Mouse (Mus musculus) liver, embryonic 13.5 days (tissue): ENCODE results near the gene Gsto1. TPM values are rescaled to one million over a fixed set of nuclear protein-coding genes. Genes with fewer than 3 reads are reported as not detected.
"Not testable (repeated sequence)": the region's sequence is repeated elsewhere in the genome, so short reads cannot be mapped to it uniquely, and the experiment has no call there.

ENCODE experiments used
- ATAC-seq: fragments of 200-750 bp; cut with Nextera tagmentation; 2 replicates; pipeline ENCODE4 v1.8.0; 2017; ENCODE audit warnings: low read depth, mild to moderate bottlenecking, moderate number of reproducible peaks, moderate library complexity
- DNase-seq: peaks from one replicate; pipeline ENCODE4 v3.0.0; 2022
- H3K27ac ChIP-seq: fragments of 300-500 bp; sonication (generic); 2 replicates; pipeline ENCODE4 v1.5.1; 2015; ENCODE audit warnings: moderate library complexity, mild to moderate bottlenecking, inconsistent platforms
- H3K27me3 ChIP-seq: fragments of 300-500 bp; sonication (generic); 2 replicates; pipeline ENCODE4 v1.6.1; 2015; ENCODE audit warnings: mild to moderate bottlenecking, inconsistent platforms
- H3K36me3 ChIP-seq: fragments of 300-500 bp; sonication (generic); 2 replicates; pipeline ENCODE4 v1.6.1; 2015; ENCODE audit warnings: mild to moderate bottlenecking, inconsistent platforms
- H3K4me1 ChIP-seq: fragments of 300-500 bp; sonication (generic); replicated peaks from 2 replicates; pipeline ENCODE4 v1.6.1; 2015; ENCODE audit warnings: inconsistent platforms
- H3K4me2 ChIP-seq: fragments of 300-500 bp; sonication (generic); 2 replicates; pipeline ENCODE4 v1.6.1; 2015; ENCODE audit warnings: inconsistent platforms, mild to moderate bottlenecking, moderate library complexity
- H3K4me3 ChIP-seq: fragments of 300-500 bp; sonication (generic); replicated peaks from 2 replicates; pipeline ENCODE4 v1.5.1; 2015; ENCODE audit warnings: mild to moderate bottlenecking, inconsistent platforms
- H3K9ac ChIP-seq: fragments of 300-500 bp; sonication (generic); 2 replicates; pipeline ENCODE4 v1.6.1; 2015; ENCODE audit warnings: mild to moderate bottlenecking, inconsistent platforms
- H3K9me3 ChIP-seq: fragments of 300-500 bp; sonication (generic); replicated peaks from 2 replicates; pipeline ENCODE4 v1.6.1; 2016; ENCODE audit warnings: inconsistent platforms
- WGBS: fragments of 180-500 bp; shearing (Covaris S2); methylation state at CpG from one replicate; pipeline ENCODE4 v1.1.7; 2015; ENCODE audit not compliant: insufficient replicate concordance; 5-methylcytosine and 5-hydroxymethylcytosine counted together
- polyA plus RNA-seq: library from polyadenylated mRNA; unstranded; fragments of >200 nt; fragmentation: Nextera tagmentation; extraction: Ambion mirVana; gene quantifications from 2 replicates; pipeline ENCODE4 v1.2.1, GENCODE M21; 2015

Gsto1 gene
- polyA plus RNA-seq, 1 experiment from 2014 or later, result 117 TPM

- Histone ChIP-seq H3K4me2 (no peak overlapping the region), H3K9me3 (no peaks in the 10 kb centered on the region), H3K27ac (no peak overlapping the region), H3K4me1 (peaks cover 5% of the 10 kb centered on the region; the same call in 1 of the 2 replicates), H3K36me3 (no peaks in the 10 kb centered on the region), H3K9ac (no peak overlapping the region), H3K4me3 (no peak overlapping the region), H3K27me3 (peaks cover 34% of the 10 kb centered on the region)
- ATAC-seq, result no peak
- no peak for DNase-seq
- WGBS, result 64% methylated on average over 5 of the region's 5 CpGs
Observed at GRCm38 (mm10) chr19:47834614-47835013, 20.2 kb upstream of the Gsto1 start.

GRCm38 (mm10) chr19:47835776-47836175 is 19.0 kb upstream of the Gsto1 start:
- no peak overlapping the region for H3K4me3 ChIP-seq
- no peak for DNase-seq
- peaks cover 34% of the 10 kb centered on the region for H3K27me3 ChIP-seq
- no peak overlapping the region for H3K27ac ChIP-seq
- WGBS, result 69% methylated on average over 7 of the region's 7 CpGs
- H3K9me3 ChIP-seq, result no peaks in the 10 kb centered on the region
- peaks cover 5% of the 10 kb centered on the region; the same call in 1 of the 2 replicates for H3K4me1 ChIP-seq
- ATAC-seq, result no peak
- H3K4me2 ChIP-seq, result no peak overlapping the region
- no peak overlapping the region for H3K9ac ChIP-seq
- no peaks in the 10 kb centered on the region for H3K36me3 ChIP-seq

DNA sequence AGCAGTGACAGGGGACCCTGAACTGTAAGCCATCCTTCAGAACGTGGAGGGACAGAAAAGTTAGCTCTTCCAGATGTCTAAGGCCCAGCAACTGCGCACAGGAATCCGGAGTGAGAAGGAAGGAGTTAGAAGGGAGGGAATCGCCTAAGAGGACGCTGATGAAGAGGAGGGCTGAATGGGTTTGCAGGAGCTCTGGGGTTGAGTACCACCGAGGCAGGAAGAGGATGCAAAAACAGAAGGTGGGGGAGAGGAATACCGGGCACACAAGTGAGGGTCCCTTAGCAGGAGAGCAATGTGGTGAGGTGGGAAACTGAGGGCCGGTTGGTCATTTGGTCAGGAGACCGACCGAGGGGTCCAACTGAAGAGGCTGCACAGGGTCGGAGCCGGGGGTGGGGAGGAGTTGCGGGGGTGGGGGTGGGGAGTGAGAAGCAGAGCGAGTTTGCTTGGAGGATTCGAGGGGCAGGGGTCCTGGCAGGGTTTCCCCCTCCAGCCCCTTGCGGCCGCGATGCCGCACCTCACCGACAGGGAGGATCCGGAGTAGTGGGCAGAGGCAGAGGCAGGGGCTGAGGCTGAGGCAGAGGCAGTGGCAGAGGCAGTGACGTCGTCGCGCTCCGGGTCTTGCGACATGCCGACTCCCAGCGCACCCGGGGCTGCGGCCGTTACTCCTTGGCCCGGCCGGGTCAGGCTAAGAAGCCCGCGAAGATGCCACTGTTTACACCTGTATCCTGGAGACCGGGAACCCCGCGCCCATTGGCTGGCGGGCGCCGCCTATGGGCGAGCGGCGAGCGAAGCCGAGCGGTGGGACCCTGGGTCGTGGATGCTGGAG is 17.9 kb upstream of the Gsto1 start:
- H3K4me2 ChIP-seq, result peak overlapping the region; percentile 67
- peak; percentile 71 for ATAC-seq
- WGBS, result 4% methylated on average over 49 of the region's 49 CpGs
- DNase-seq, result peak; percentile 20
- no peaks in the 10 kb centered on the region for H3K36me3 ChIP-seq
- peaks cover 34% of the 10 kb centered on the region for H3K27me3 ChIP-seq
- peaks cover 5% of the 10 kb centered on the region; the same call in 1 of the 2 replicates for H3K4me1 ChIP-seq
- peak overlapping the region; percentile 46 for H3K4me3 ChIP-seq
- no peak overlapping the region for H3K27ac ChIP-seq
- H3K9ac ChIP-seq, result no peak overlapping the region
- no peaks in the 10 kb centered on the region for H3K9me3 ChIP-seq

DNA sequence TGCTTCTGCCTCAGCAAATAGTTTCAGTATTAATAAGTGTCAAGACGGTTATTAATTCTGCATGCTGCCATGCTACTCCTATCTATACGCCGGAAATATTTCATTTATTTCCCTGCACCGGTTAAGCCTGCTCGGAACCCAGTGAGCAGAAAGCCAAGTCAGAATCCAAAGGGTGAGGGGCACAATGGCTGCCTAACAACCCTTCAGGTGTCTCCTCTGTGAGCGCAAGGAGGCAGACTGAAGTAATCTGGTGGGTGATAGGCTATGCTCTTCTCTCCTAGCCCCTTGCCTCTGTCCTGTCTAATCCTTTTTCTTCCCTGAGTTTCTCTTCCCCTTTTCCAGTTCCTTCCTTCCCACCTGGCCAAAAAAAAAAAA is 17.3 kb upstream of the Gsto1 start:
- Histone ChIP-seq H3K4me1 (peaks cover 5% of the 10 kb centered on the region; the same call in 1 of the 2 replicates), H3K27ac (no peak overlapping the region), H3K9ac (no peak overlapping the region), H3K9me3 (no peaks in the 10 kb centered on the region), H3K27me3 (peaks cover 34% of the 10 kb centered on the region), H3K4me3 (peak overlapping the region; percentile 46), H3K4me2 (peak overlapping the region; percentile 67), H3K36me3 (no peaks in the 10 kb centered on the region)
- ATAC-seq (no peak), DNase-seq (no peak)
- WGBS, result 4% methylated on average over 6 of the region's 6 CpGs

DNA sequence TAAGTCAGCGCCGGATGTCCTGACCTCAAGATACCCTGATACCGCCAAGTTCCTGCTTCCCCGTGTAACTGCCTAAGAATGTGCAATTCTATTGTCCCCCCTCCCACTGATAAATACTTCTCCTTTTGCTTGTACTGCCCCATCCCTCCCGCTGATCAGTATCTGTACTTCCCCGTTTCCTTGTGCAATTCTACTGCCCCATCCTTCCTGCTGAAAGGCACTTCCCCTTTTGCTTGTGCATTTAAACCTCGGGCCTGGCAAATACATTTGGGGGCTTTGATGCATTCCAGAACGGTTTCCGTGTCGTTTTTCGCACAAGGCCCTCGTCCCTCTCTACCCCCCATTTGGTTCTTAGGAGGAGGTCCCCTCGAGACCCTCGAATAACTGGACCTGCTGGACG is 13.5 kb upstream of the Gsto1 start:
- H3K36me3 ChIP-seq, H3K9me3 ChIP-seq, H3K4me3 ChIP-seq, H3K27ac ChIP-seq, ATAC-seq, DNase-seq, H3K4me1 ChIP-seq, H3K4me2 ChIP-seq, H3K9ac ChIP-seq: not testable (repeated sequence)
- 42% methylated on average over 15 of the region's 15 CpGs for WGBS
- H3K27me3 ChIP-seq, result peaks cover 27% of the 10 kb centered on the region

DNA sequence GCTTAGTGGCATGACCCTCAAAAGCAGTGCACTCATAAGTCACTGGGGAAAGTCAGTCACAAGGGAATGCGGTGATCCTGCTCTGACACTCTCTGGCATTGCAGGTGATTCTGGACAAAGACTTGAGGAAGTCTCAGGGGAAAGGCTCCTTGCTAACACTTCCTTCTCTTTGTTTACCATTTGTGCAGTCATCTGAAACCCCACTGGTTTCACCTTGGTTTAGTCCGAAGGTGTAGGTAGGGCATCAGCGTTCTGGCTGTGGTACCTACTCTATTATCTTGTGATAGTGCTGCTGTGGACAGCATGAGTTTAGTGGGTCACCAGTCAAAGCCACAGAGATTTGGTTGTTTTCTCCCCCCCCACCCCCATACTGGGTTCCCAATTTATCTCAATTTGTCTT is 5.0 kb upstream of the Gsto1 start:
- Histone ChIP-seq H3K36me3 (no peaks in the 10 kb centered on the region), H3K27me3 (peaks cover 4% of the 10 kb centered on the region; the same call in 1 of the 2 replicates), H3K9me3 (no peaks in the 10 kb centered on the region), H3K4me2 (no peak overlapping the region), H3K27ac (no peak overlapping the region), H3K9ac (no peak overlapping the region), H3K4me3 (no peak overlapping the region), H3K4me1 (peaks cover 7% of the 10 kb centered on the region)
- 70% methylated on average over 3 of the region's 3 CpGs for WGBS
- ATAC-seq, result no peak
- DNase-seq, result no peak

- H3K36me3 ChIP-seq, H3K27ac ChIP-seq, H3K4me3 ChIP-seq, H3K9me3 ChIP-seq, H3K27me3 ChIP-seq, H3K4me2 ChIP-seq, DNase-seq, ATAC-seq, H3K9ac ChIP-seq: not testable (repeated sequence)
- H3K4me1 ChIP-seq, result peaks cover 22% of the 10 kb centered on the region
- WGBS, result 64% methylated on average over 3 of the region's 3 CpGs
Observed at GRCm38 (mm10) chr19:47852131-47852530, 2.6 kb upstream of the Gsto1 start.

DNA sequence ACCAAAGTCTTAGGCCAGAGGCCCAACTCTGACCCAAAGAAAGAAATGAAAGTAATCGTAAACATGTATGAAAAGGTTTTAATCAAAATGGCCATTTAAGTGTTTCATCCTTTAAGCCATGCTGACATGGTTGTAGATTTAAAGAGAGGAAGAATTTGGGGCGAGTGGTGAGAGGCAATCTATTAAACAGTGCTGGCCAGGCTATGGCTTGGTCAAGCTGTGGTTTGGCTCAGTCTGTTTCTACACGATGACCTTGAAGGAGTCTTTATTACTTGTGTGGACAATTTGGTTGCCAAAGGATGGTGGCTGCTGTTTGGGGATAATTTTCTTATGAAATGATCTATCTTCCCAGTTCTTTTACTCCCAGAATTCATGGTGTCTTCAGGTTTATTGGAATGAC is 1.7 kb upstream of the Gsto1 start:
- 65% methylated on average over 3 of the region's 3 CpGs for WGBS
- H3K4me2 ChIP-seq, result no peak overlapping the region
- no peaks in the 10 kb centered on the region; the same call in 1 of the 2 replicates for H3K36me3 ChIP-seq
- no peak overlapping the region for H3K4me3 ChIP-seq
- peaks cover 4% of the 10 kb centered on the region; the same call in 1 of the 2 replicates for H3K27me3 ChIP-seq
- H3K9me3 ChIP-seq, result no peaks in the 10 kb centered on the region
- no peak overlapping the region for H3K9ac ChIP-seq
- H3K27ac ChIP-seq, result no peak overlapping the region
- peaks cover 22% of the 10 kb centered on the region for H3K4me1 ChIP-seq
- ATAC-seq (no peak), DNase-seq (no peak)

GRCm38 (mm10) chr19:47853951-47854795 is 597 bp upstream of the Gsto1 start:
- H3K27ac ChIP-seq, result no peak overlapping the region

GRCm38 (mm10) chr19:47857957-47858942 is 3.5 kb downstream of the Gsto1 start:
- ATAC-seq, result no peak
- Histone ChIP-seq H3K27ac (no peak overlapping the region), H3K9me3 (no peaks in the 10 kb centered on the region), H3K4me3 (no peak overlapping the region), H3K4me2 (no peak overlapping the region), H3K9ac (no peak overlapping the region), H3K27me3 (peaks cover 4% of the 10 kb centered on the region; the same call in 1 of the 2 replicates), H3K36me3 (peaks cover 26% of the 10 kb centered on the region), H3K4me1 (peaks cover 22% of the 10 kb centered on the region)
- 76% methylated on average over 18 of the region's 18 CpGs for WGBS
- DNase-seq, result no peak

More at GRCm38 (mm10) chr19:47853951-47854795, 597 bp upstream of the Gsto1 start:
- peaks cover 8% of the 10 kb centered on the region for H3K36me3 ChIP-seq
- peaks cover 4% of the 10 kb centered on the region; the same call in 1 of the 2 replicates for H3K27me3 ChIP-seq
- H3K9me3 ChIP-seq, result no peaks in the 10 kb centered on the region
- H3K4me1 ChIP-seq, result peaks cover 22% of the 10 kb centered on the region
- H3K4me2 ChIP-seq, result peak overlapping the region; percentile 89
- peak overlapping the region; percentile 69; the same call in 1 of the 2 replicates for H3K9ac ChIP-seq
- WGBS, result 31% methylated on average over 13 of the region's 13 CpGs
- DNase-seq (no peak), ATAC-seq (peak; percentile 58)
- peak overlapping the region; percentile 66 for H3K4me3 ChIP-seq
